Mouse (Mus musculus): ENCODE measurements around the gene Atmin. TPM values are rescaled to one million over a fixed set of nuclear protein-coding genes. Genes with fewer than 3 reads are reported as not detected.

The Atmin gene
- polyA plus RNA-seq (2014; fragmentation: Nextera tagmentation; extraction: Ambion mirVana): 16.4 and 16.9 TPM in 2 replicates

- peak; percentile 92 for ATAC-seq
- peaks cover 14% of the 10 kb centered on the region; the same call in 1 of the 2 replicates for H3K36me3 ChIP-seq (ENCODE audit: control insufficient read depth, insufficient read depth, low read length)
- H3K27ac ChIP-seq (ENCODE audit: low read depth, low read length): peak within 1 kb of the TSS; percentile 55; the same call in 1 of the 2 replicates
- H3K9me3 ChIP-seq (replicated peaks; ENCODE audit: control insufficient read depth, low read length): no peaks in the 10 kb centered on the region
- peak within 1 kb of the TSS; percentile 95 for H3K4me2 ChIP-seq (ENCODE audit: low read length)
- peak within 1 kb of the TSS; percentile 94 for H3K4me3 ChIP-seq (ENCODE audit: low read depth, low read length)
- peak within 1 kb of the TSS; percentile 87 for H3K9ac ChIP-seq (ENCODE audit: low read length)
- DNase-seq (ENCODE audit: low spot score): peak; percentile 92
- H3K4me1 ChIP-seq (ENCODE audit: control insufficient read depth, insufficient read depth, low read length): peaks cover 8% of the 10 kb centered on the region
- WGBS: 0% methylated on average over 23 of the region's 46 CpGs
- H3K27me3 ChIP-seq (replicated peaks; ENCODE audit: control insufficient read depth, insufficient read depth, low read length): no peaks in the 10 kb centered on the region
These were observed at the start of gene Atmin for GRCm38 (mm10) chr8:116943161-116943554. Gene Atmin, plus strand, starts transcription at chr8:116943393.

- Histone ChIP-seq H3K9me3 (replicated peaks; ENCODE audit: control insufficient read depth, low read length) (no peaks in the 10 kb centered on the region), H3K4me3 (ENCODE audit: low read depth, low read length) (no peak overlapping the region), H3K36me3 (ENCODE audit: control insufficient read depth, insufficient read depth, low read length) (peaks cover 8% of the 10 kb centered on the region; the same call in 1 of the 2 replicates), H3K9ac (ENCODE audit: low read length) (no peak overlapping the region), H3K27ac (ENCODE audit: low read depth, low read length) (no peak overlapping the region), H3K27me3 (replicated peaks; ENCODE audit: control insufficient read depth, insufficient read depth, low read length) (no peaks in the 10 kb centered on the region), H3K4me2 (ENCODE audit: low read length) (no peak overlapping the region), H3K4me1 (ENCODE audit: control insufficient read depth, insufficient read depth, low read length) (no peaks in the 10 kb centered on the region)
- WGBS: 94% methylated on average over 11 of the region's 11 CpGs
- ATAC-seq: no peak
- no peak for DNase-seq (ENCODE audit: low spot score)
These were observed 49.3 kb upstream of the Atmin start for GRCm38 (mm10) chr8:116893938-116894337.

GRCm38 (mm10) chr8:116895521-116895920, 47.7 kb upstream of the Atmin start:
- no peak for DNase-seq (ENCODE audit: low spot score)
- 92% methylated on average over 6 of the region's 6 CpGs for WGBS
- Histone ChIP-seq H3K4me2 (ENCODE audit: low read length) (no peak overlapping the region), H3K9me3 (replicated peaks; ENCODE audit: control insufficient read depth, low read length) (no peaks in the 10 kb centered on the region), H3K4me3 (ENCODE audit: low read depth, low read length) (no peak overlapping the region), H3K36me3 (ENCODE audit: control insufficient read depth, insufficient read depth, low read length) (no peaks in the 10 kb centered on the region), H3K27ac (ENCODE audit: low read depth, low read length) (no peak overlapping the region), H3K4me1 (ENCODE audit: control insufficient read depth, insufficient read depth, low read length) (no peaks in the 10 kb centered on the region), H3K9ac (ENCODE audit: low read length) (no peak overlapping the region), H3K27me3 (replicated peaks; ENCODE audit: control insufficient read depth, insufficient read depth, low read length) (no peaks in the 10 kb centered on the region)
- no peak for ATAC-seq

DNA sequence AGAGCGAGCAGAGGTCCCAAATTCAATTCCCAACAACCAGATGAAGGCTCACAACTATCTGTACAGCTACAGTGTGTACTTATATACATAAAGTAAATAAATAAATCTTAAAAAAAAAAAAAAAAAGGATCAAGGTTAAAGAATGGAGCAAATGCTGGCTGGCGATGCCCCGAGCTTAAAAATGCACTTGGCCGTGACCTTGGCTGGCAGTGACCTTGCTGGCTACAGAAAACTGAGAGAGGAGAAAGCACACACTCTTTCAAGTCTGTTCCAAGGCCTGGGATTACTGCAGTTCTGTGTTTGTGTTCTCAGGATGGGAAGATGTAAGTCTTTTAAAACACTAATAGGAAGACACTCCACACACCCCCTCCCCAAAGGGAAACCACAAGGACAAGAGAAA, 38.5 kb upstream of the Atmin start:
- H3K27me3 ChIP-seq (replicated peaks; ENCODE audit: control insufficient read depth, insufficient read depth, low read length): no peaks in the 10 kb centered on the region
- H3K4me3 ChIP-seq (ENCODE audit: low read depth, low read length): no peak overlapping the region
- ATAC-seq (no peak), DNase-seq (ENCODE audit: low spot score) (no peak)
- no peak overlapping the region for H3K4me2 ChIP-seq (ENCODE audit: low read length)
- H3K36me3 ChIP-seq (ENCODE audit: control insufficient read depth, insufficient read depth, low read length): no peaks in the 10 kb centered on the region; the same call in 1 of the 2 replicates
- H3K4me1 ChIP-seq (ENCODE audit: control insufficient read depth, insufficient read depth, low read length): no peaks in the 10 kb centered on the region
- WGBS: 99% methylated on average over 4 of the region's 4 CpGs
- no peak overlapping the region for H3K27ac ChIP-seq (ENCODE audit: low read depth, low read length)
- H3K9ac ChIP-seq (ENCODE audit: low read length): no peak overlapping the region
- no peaks in the 10 kb centered on the region for H3K9me3 ChIP-seq (replicated peaks; ENCODE audit: control insufficient read depth, low read length)

- Histone ChIP-seq H3K9ac (ENCODE audit: low read length) (no peak overlapping the region), H3K4me3 (ENCODE audit: low read depth, low read length) (no peak overlapping the region), H3K27me3 (replicated peaks; ENCODE audit: control insufficient read depth, insufficient read depth, low read length) (no peaks in the 10 kb centered on the region), H3K9me3 (replicated peaks; ENCODE audit: control insufficient read depth, low read length) (no peaks in the 10 kb centered on the region), H3K27ac (ENCODE audit: low read depth, low read length) (no peak overlapping the region), H3K4me1 (ENCODE audit: control insufficient read depth, insufficient read depth, low read length) (no peaks in the 10 kb centered on the region), H3K36me3 (ENCODE audit: control insufficient read depth, insufficient read depth, low read length) (peaks cover 3% of the 10 kb centered on the region), H3K4me2 (ENCODE audit: low read length) (no peak overlapping the region)
- no peak for ATAC-seq
- DNase-seq (ENCODE audit: low spot score): no peak
- WGBS: 92% methylated on average over 4 of the region's 4 CpGs
These were observed 37.9 kb upstream of the Atmin start for GRCm38 (mm10) chr8:116905252-116905651.

DNA sequence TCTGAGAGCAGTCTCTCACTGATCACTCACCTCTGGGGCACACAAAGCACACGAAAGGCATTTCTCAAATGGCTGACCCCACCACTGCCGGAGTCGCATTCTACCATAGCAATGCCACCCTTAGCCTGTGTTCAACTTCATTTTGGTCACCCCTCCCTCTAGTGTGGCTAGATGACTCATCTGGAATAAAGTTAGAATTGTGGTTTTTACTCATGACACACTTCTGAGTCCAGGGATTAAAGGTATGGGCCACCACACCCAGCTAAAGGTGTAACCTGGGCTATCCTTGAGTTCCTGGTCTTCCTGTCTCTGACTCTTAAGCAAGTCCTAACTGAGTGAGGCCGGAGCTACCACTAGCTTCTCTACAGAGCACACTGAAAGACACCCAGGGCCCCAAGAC, 37.4 kb upstream of the Atmin start:
- H3K36me3 ChIP-seq (ENCODE audit: control insufficient read depth, insufficient read depth, low read length): peaks cover 6% of the 10 kb centered on the region
- ATAC-seq: no peak
- no peak for DNase-seq (ENCODE audit: low spot score)
- no peaks in the 10 kb centered on the region for H3K9me3 ChIP-seq (replicated peaks; ENCODE audit: control insufficient read depth, low read length)
- H3K9ac ChIP-seq (ENCODE audit: low read length): no peak overlapping the region
- H3K27ac ChIP-seq (ENCODE audit: low read depth, low read length): no peak overlapping the region
- no peak overlapping the region for H3K4me2 ChIP-seq (ENCODE audit: low read length)
- WGBS: 96% methylated on average over 4 of the region's 4 CpGs
- H3K4me3 ChIP-seq (ENCODE audit: low read depth, low read length): no peak overlapping the region
- H3K4me1 ChIP-seq (ENCODE audit: control insufficient read depth, insufficient read depth, low read length): no peaks in the 10 kb centered on the region
- H3K27me3 ChIP-seq (replicated peaks; ENCODE audit: control insufficient read depth, insufficient read depth, low read length): no peaks in the 10 kb centered on the region

GRCm38 (mm10) chr8:116921005-116921336, 22.2 kb upstream of the Atmin start:
- no peaks in the 10 kb centered on the region for H3K27me3 ChIP-seq (replicated peaks; ENCODE audit: control insufficient read depth, insufficient read depth, low read length)

GRCm38 (mm10) chr8:116921337-116922059, 21.7 kb upstream of the Atmin start, which contains the start of the genes Cmc2 and Cenpn:
Gene Cmc2, minus strand, starts transcription at chr8:116921455.
Gene Cenpn, plus strand, starts transcription at chr8:116921730.
- Histone ChIP-seq H3K4me3 (ENCODE audit: low read depth, low read length) (peak within 1 kb of the TSS; percentile 73), H3K27me3 (replicated peaks; ENCODE audit: control insufficient read depth, insufficient read depth, low read length) (no peaks in the 10 kb centered on the region), H3K4me1 (ENCODE audit: control insufficient read depth, insufficient read depth, low read length) (peaks cover 3% of the 10 kb centered on the region), H3K4me2 (ENCODE audit: low read length) (peak within 1 kb of the TSS; percentile 81), H3K9me3 (replicated peaks; ENCODE audit: control insufficient read depth, low read length) (no peaks in the 10 kb centered on the region), H3K27ac (ENCODE audit: low read depth, low read length) (peak within 1 kb of the TSS; percentile 75), H3K36me3 (ENCODE audit: control insufficient read depth, insufficient read depth, low read length) (0 out of 2 replicates have a peak, but pooled peaks cover 3% of the 10 kb centered on the region), H3K9ac (ENCODE audit: low read length) (peak within 1 kb of the TSS; percentile 72)
- peak; percentile 98 for DNase-seq (ENCODE audit: low spot score)
- peak; percentile 95 for ATAC-seq
- under 1% methylated on average over 53 of the region's 57 CpGs for WGBS

More at GRCm38 (mm10) chr8:116921005-116921336, 22.2 kb upstream of the Atmin start:
- Histone ChIP-seq H3K9me3 (replicated peaks; ENCODE audit: control insufficient read depth, low read length) (no peaks in the 10 kb centered on the region), H3K9ac (ENCODE audit: low read length) (peak overlapping the region; percentile 72), H3K4me2 (ENCODE audit: low read length) (peak overlapping the region; percentile 81), H3K36me3 (ENCODE audit: control insufficient read depth, insufficient read depth, low read length) (no peaks in the 10 kb centered on the region; the same call in 1 of the 2 replicates), H3K27ac (ENCODE audit: low read depth, low read length) (peak overlapping the region; percentile 75), H3K4me1 (ENCODE audit: control insufficient read depth, insufficient read depth, low read length) (peaks cover 3% of the 10 kb centered on the region), H3K4me3 (ENCODE audit: low read depth, low read length) (peak overlapping the region; percentile 73)
- no peak for DNase-seq (ENCODE audit: low spot score)
- peak; percentile 59 for ATAC-seq
- WGBS: under 1% methylated on average over 22 of the region's 22 CpGs
